Mouse (Mus musculus): ENCODE measurements at regions not wholly inside any gene's neighbourhood (a gene's known extent, or its start where the extent isn't known, plus 50 kb on each side); places are given as distances from the start of the nearest gene placed in this dataset.

GRCm38 (mm10) chr9:24937731-24938130 is 151.5 kb upstream of the Gm10181 start:
- intact Hi-C loops (cut with DNase I), result loop anchor here (2.0 to 10.0 kb wide), 3 partner anchors 89 to 233 kb away; no protein-coding TSS in a partner anchor
- DNase-seq, result peak; percentile 59 to 74

GRCm38 (mm10) chr9:24942943-24943342 is 146.3 kb upstream of the Gm10181 start:
- DNase-seq, result no peak
- intact Hi-C loops (cut with DNase I), result loop anchor here (10.0 kb wide), 1 partner anchor 162 kb away; no protein-coding TSS in a partner anchor

GRCm38 (mm10) chr9:24943830-24944229 is 145.4 kb upstream of the Gm10181 start:
- intact Hi-C loops (cut with DNase I), result loop anchor here (10.0 kb wide), 1 partner anchor 161 kb away; no protein-coding TSS in a partner anchor
- DNase-seq, result peak in 1 of 2 experiments; percentile 55

GRCm38 (mm10) chr9:24952516-24952915 is 136.7 kb upstream of the Gm10181 start:
- intact Hi-C loops (cut with DNase I), result no loop called here
- no peak for DNase-seq

- intact Hi-C loops (cut with DNase I), result no loop called here
- DNase-seq, result no peak
Observed at GRCm38 (mm10) chr9:24955641-24956040, 133.6 kb upstream of the Gm10181 start.

GRCm38 (mm10) chr9:24956566-24956965 is 132.7 kb upstream of the Gm10181 start:
- peak; percentile 59 to 64 for DNase-seq
- intact Hi-C loops (cut with DNase I), result no loop called here

GRCm38 (mm10) chr9:24963290-24963689 is 125.9 kb upstream of the Gm10181 start:
- no peak for DNase-seq
- intact Hi-C loops (cut with DNase I), result no loop called here

- intact Hi-C loops (cut with DNase I), result no loop called here
- peak in 1 of 2 experiments; percentile 39 for DNase-seq
Observed at GRCm38 (mm10) chr9:24967571-24967970, 121.7 kb upstream of the Gm10181 start.

- intact Hi-C loops (cut with DNase I), result no loop called here
Observed at GRCm38 (mm10) chr9:24974021-24974741, 115.0 kb upstream of the Gm10181 start.

GRCm38 (mm10) chr9:24982796-24983195 is 106.4 kb upstream of the Gm10181 start:
- intact Hi-C loops (cut with DNase I), result no loop called here
- DNase-seq, result no peak

More at GRCm38 (mm10) chr9:24974021-24974741, 115.0 kb upstream of the Gm10181 start:
- peak; percentile 87 to 91 for DNase-seq

- peak in 1 of 2 experiments; percentile 13 for DNase-seq
- intact Hi-C loops (cut with DNase I), result no loop called here
Observed at GRCm38 (mm10) chr9:24994491-24994890, 94.7 kb upstream of the Gm10181 start.

- DNase-seq, result no peak
- intact Hi-C loops (cut with DNase I), result no loop called here
Observed at GRCm38 (mm10) chr9:25021095-25021691, 68.0 kb upstream of the Gm10181 start.

- DNase-seq, result no peak
- intact Hi-C loops (cut with DNase I), result no loop called here
Observed at GRCm38 (mm10) chr9:25022439-25022838, 66.8 kb upstream of the Gm10181 start.

- intact Hi-C loops (cut with DNase I), result no loop called here
- no peak for DNase-seq
Observed at GRCm38 (mm10) chr9:25024486-25024885, 64.7 kb upstream of the Gm10181 start.

- intact Hi-C loops (cut with DNase I), result loop anchor here (2.0 to 5.0 kb wide), 4 partner anchors 50 to 330 kb away; partner anchors contain the start of gene Dpy19l2
Observed at GRCm38 (mm10) chr9:25027581-25027980, 61.6 kb upstream of the Gm10181 start.

GRCm38 (mm10) chr9:25028305-25028704 is 60.9 kb upstream of the Gm10181 start:
- intact Hi-C loops (cut with DNase I), result loop anchor here (5.0 kb wide), 3 partner anchors 51 to 331 kb away; partner anchors contain the start of gene Dpy19l2
- no peak for DNase-seq

More at GRCm38 (mm10) chr9:25027581-25027980, 61.6 kb upstream of the Gm10181 start:
- DNase-seq, result peak; percentile 78 to 85

- intact Hi-C loops (cut with DNase I), result no loop called here
Observed at GRCm38 (mm10) chr9:25031466-25031865, 57.8 kb upstream of the Gm10181 start.

More at GRCm38 (mm10) chr9:25031466-25031865, 57.8 kb upstream of the Gm10181 start:
- no peak for DNase-seq
